Mouse (Mus musculus): ENCODE measurements around the gene Olfr770. TPM values are rescaled to one million over a fixed set of nuclear protein-coding genes. Genes with fewer than 3 reads are reported as not detected.

The Olfr770 gene
- polyA plus RNA-seq, 1 experiment from 2014 or later = not detected

Other genes with a start within 250 kb of the Olfr770 start
- gene Gdf11, start 247.3 kb downstream of the Olfr770 start, polyA plus RNA-seq (2014; fragmentation: Nextera tagmentation; extraction: Ambion mirVana) = 3.3 and 3.5 TPM in 2 replicates
- gene Cd63, start 238.0 kb downstream of the Olfr770 start, polyA plus RNA-seq (2014; fragmentation: Nextera tagmentation; extraction: Ambion mirVana) = 193 and 198 TPM in 2 replicates
- gene Rdh5, start 216.1 kb downstream of the Olfr770 start, polyA plus RNA-seq (2014; fragmentation: Nextera tagmentation; extraction: Ambion mirVana) = 11.1 and 13.1 TPM in 2 replicates
- 128 and 140 TPM in 2 replicates for gene Bloc1s1, start 215.0 kb downstream of the Olfr770 start, polyA plus RNA-seq (2014; fragmentation: Nextera tagmentation; extraction: Ambion mirVana)
- 0.14 and 0.21 TPM in 2 replicates for gene Itga7, start 205.2 kb downstream of the Olfr770 start, polyA plus RNA-seq (2014; fragmentation: Nextera tagmentation; extraction: Ambion mirVana)
- not detected in 2 replicates for gene Mettl7b, start 178.0 kb downstream of the Olfr770 start, polyA plus RNA-seq (2014; fragmentation: Nextera tagmentation; extraction: Ambion mirVana)
- not detected in 2 replicates for gene Olfr9, start 149.6 kb downstream of the Olfr770 start, polyA plus RNA-seq (2014; fragmentation: Nextera tagmentation; extraction: Ambion mirVana)
- gene Olfr763, start 128.2 kb downstream of the Olfr770 start, polyA plus RNA-seq (2014; fragmentation: Nextera tagmentation; extraction: Ambion mirVana) = not detected in 2 replicates
- not detected in 2 replicates for gene Olfr764-ps1, start 99.1 kb downstream of the Olfr770 start, polyA plus RNA-seq (2014; fragmentation: Nextera tagmentation; extraction: Ambion mirVana)
- gene Olfr765, start 89.0 kb downstream of the Olfr770 start, polyA plus RNA-seq (2014; fragmentation: Nextera tagmentation; extraction: Ambion mirVana) = not detected in 2 replicates
- not detected in 2 replicates for gene Olfr766-ps1, start 70.0 kb downstream of the Olfr770 start, polyA plus RNA-seq (2014; fragmentation: Nextera tagmentation; extraction: Ambion mirVana)
- gene Olfr767, start 56.1 kb downstream of the Olfr770 start, polyA plus RNA-seq (2014; fragmentation: Nextera tagmentation; extraction: Ambion mirVana) = not detected in 2 replicates
- not detected in 2 replicates for gene Olfr768, start 39.6 kb downstream of the Olfr770 start, polyA plus RNA-seq (2014; fragmentation: Nextera tagmentation; extraction: Ambion mirVana)
- not detected in 2 replicates for gene Olfr769, start 21.1 kb downstream of the Olfr770 start, polyA plus RNA-seq (2014; fragmentation: Nextera tagmentation; extraction: Ambion mirVana)
- not detected in 2 replicates for gene Olfr771, start 25.8 kb upstream of the Olfr770 start, polyA plus RNA-seq (2014; fragmentation: Nextera tagmentation; extraction: Ambion mirVana)
- not detected in 2 replicates for gene Olfr772, start 38.9 kb upstream of the Olfr770 start, polyA plus RNA-seq (2014; fragmentation: Nextera tagmentation; extraction: Ambion mirVana)
- gene Olfr773, start 48.4 kb upstream of the Olfr770 start, polyA plus RNA-seq (2014; fragmentation: Nextera tagmentation; extraction: Ambion mirVana) = not detected in 2 replicates
- gene Olfr774, start 97.2 kb upstream of the Olfr770 start, polyA plus RNA-seq (2014; fragmentation: Nextera tagmentation; extraction: Ambion mirVana) = not detected in 2 replicates
- not detected in 2 replicates for gene Olfr775, start 109.4 kb upstream of the Olfr770 start, polyA plus RNA-seq (2014; fragmentation: Nextera tagmentation; extraction: Ambion mirVana)
- not detected in 2 replicates for gene Olfr776, start 120.1 kb upstream of the Olfr770 start, polyA plus RNA-seq (2014; fragmentation: Nextera tagmentation; extraction: Ambion mirVana)
- gene Olfr777, start 132.5 kb upstream of the Olfr770 start, polyA plus RNA-seq (2014; fragmentation: Nextera tagmentation; extraction: Ambion mirVana) = not detected in 2 replicates
- not detected in 2 replicates for gene Olfr780, start 179.1 kb upstream of the Olfr770 start, polyA plus RNA-seq (2014; fragmentation: Nextera tagmentation; extraction: Ambion mirVana)
- not detected in 2 replicates for gene Olfr781, start 189.9 kb upstream of the Olfr770 start, polyA plus RNA-seq (2014; fragmentation: Nextera tagmentation; extraction: Ambion mirVana)
- gene Olfr782, start 209.9 kb upstream of the Olfr770 start, polyA plus RNA-seq (2014; fragmentation: Nextera tagmentation; extraction: Ambion mirVana) = not detected in 2 replicates
- 0.07 TPM in 1 of 2 replicates, not detected in the other for gene Olfr784, start 245.1 kb upstream of the Olfr770 start, polyA plus RNA-seq (2014; fragmentation: Nextera tagmentation; extraction: Ambion mirVana)